Mouse (Mus musculus): ENCODE measurements around the gene Mecom.

- TF ChIP-seq CTCF (IDR thresholded peaks at IDR 0.05; ENCODE audit: borderline replicate concordance, extremely low read depth, insufficient read depth, insufficient read length) (no peak), POLR2A (IDR thresholded peaks at IDR 0.05; ENCODE audit: borderline replicate concordance, extremely low read depth, insufficient read depth, insufficient read length, poor library complexity, severe bottlenecking) (no peak)
Observed at GRCm38 (mm10) chr3:30083842-30084241, 464.0 kb downstream of the Mecom start.

Data from brain, embryonic 14.5 days (tissue).